ENCODE assay signal across 16 mouse cellular contexts in the genomic region with DNA sequence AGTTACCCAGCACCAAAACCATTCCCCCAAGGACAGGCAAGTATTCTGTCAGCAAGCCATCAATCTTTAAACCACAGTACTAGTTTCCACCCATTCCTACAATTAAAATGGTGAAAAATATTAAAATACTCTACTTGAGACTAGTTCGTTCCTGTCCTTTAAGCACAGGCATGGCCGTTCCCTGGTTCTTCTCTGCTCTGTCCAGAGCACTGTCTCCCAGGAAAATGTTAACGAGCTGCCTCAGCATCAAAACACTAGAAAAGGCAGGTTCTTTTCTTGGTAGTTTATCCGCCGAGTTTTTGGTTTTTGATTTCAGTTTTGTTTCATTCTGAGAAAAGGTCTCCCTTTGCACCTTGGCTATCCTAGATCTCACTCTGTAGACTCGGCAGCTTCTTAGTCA.
DNase-seq lines count a peak whose midpoint lies in the region.
"Had no signal": no experiment of that assay in that cellular context is flagged by ENCODE, and none has a peak within 500 bp of the region (broad histone marks: within the 10 kb centered on the region; RNA-seq: fewer than 3 reads in every experiment).

No protein-coding gene starts in this region.

- DNase-seq in adrenal gland, adult 2 months = peak; percentile 23
- DNase-seq in adrenal gland, postnatal 4 days (ENCODE audit: low spot score in 2 of 2) = no peak
- DNase-seq in 3T3-L1 (ENCODE audit: low read depth, low spot score) = peak; percentile 39
- peak; percentile 12 for DNase-seq in adipocyte (ENCODE audit: low spot score)
- DNase-seq in ovary, postnatal 10 days (ENCODE audit: low spot score) = no peak
- no peak for DNase-seq in urinary bladder, adult 18-20 months (ENCODE audit: low spot score in 2 of 2)
- DNase-seq: adrenal gland, adult 8-10 months; adrenal gland, postnatal 14 days; adrenal gland, postnatal 36 days; cerebellum, adult 11 months; cerebellum, adult 18-20 months; cerebellum, adult 8-10 months; cerebellum, adult 9-11 months; cerebellum, postnatal 14 days; cerebellum, postnatal 36 days; embryo, embryonic 11 days had no signal

Comparison
In these comparisons a context has a peak if more than half of its experiments do, and no peak if none do; other contexts are left out.
1. DNase-seq: peak in adrenal gland, adult 2 months (single experiment), 3T3-L1 (single experiment) and adipocyte (single experiment); none in adrenal gland, postnatal 4 days (0 of 2), ovary, postnatal 10 days (single experiment) and urinary bladder, adult 18-20 months (0 of 2).